Mouse (Mus musculus) liver, adult (tissue): ENCODE results near the gene Klf8.

Experiments used
- GATA4 ChIP-seq: IDR thresholded peaks from 2 replicates; pipeline ENCODE4 v1.6.1; 2014; ENCODE audit warnings: mild to moderate bottlenecking, low read length; ENCODE audit not compliant: insufficient replicate concordance

Gene Klf8

DNA sequence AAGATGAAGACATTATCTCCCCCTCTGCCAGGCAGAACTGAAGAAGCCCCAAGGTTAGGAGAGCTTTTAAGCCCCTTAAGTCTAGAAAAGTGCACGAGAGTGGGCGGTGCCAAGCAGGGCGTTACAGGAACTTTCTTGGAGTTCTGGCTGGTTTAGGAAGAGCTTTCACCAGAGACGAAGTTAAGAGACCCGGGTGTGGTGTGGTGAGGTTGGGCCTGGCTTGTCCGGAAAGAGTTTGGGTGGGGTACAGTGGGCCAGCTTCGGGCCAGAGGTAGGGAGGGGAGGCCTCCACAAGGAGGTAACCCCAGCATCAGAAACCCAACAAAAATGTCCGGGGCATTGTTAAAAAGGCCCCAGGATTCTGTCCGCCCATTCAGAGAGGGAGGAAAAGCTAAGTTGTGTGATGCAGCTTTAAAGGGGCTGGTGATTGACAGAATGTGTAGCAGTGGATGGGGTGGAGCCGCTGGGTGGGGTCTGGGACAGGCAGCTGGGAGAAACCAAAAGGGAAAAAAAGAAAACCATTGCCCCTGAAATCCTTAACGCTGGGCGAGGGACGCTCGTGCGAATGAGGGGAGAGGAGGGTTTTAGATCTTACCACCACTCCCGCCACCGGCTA, at the start of gene Klf8:
TSS of gene Klf8 (plus strand) at position 163 of the 616 bp plus-strand sequence.
- no peak for TF ChIP-seq GATA4

DNA sequence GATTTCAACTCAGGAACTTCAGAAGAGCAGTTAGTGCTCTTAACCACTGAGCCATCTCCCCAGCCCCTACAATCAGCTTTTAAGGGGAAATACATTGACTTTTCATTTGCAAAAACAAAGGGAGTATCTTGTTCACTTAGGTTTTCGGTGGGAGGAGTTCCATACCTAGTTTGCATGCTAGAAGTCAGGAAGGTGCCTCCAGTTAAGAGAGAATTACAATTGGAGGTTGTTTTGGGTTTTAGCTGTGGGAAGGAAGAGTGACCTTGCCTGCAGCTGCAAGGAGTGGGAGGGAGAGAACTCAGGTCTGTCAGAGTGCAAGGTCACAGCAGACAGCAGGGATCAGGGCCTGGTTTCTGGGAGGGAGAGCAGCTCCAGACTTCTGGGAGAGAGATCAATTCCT, 26.2 kb upstream of the Klf8 start:
- no peak for TF ChIP-seq GATA4

DNA sequence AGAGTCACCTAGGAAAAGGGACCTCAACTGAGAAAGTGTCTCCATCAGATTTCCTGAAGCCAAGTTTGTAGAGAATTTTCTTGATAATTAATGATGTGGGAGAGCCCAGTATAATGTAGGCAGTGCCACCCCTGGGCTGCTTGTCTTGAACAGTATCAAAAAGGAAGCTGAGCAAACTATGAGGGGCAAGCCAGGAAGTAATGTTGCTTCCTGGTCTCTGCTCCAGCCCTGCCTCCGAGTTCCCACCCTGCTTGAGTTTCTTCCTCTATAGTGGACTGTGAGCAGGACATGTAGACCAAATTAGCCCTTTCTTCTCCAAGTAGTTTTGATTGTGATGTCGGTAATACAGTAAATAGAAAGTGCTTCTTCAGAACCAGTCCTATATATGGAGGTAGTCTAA, 6.0 kb upstream of the Klf8 start:
- no peak for TF ChIP-seq GATA4

DNA sequence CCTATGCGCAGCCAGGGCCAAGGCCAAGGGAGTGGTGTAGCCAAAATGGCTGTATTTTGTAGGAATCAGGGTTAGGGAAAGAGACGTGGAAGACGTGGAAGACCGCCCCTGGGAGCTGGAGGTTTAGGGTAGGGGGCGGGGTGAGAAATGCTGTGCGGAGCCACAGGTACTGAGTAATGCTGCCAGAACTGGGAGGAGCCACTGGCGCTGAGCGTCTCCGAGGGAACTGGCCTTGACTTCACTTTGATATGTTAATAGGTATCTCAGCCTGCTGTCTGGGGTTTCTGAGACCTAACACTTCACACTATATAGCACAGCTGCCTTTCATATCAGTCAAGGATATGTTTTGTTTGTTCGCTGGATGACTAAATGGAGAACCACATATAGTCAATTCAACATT, 4.0 kb upstream of the Klf8 start:
- TF ChIP-seq GATA4 = no peak

DNA sequence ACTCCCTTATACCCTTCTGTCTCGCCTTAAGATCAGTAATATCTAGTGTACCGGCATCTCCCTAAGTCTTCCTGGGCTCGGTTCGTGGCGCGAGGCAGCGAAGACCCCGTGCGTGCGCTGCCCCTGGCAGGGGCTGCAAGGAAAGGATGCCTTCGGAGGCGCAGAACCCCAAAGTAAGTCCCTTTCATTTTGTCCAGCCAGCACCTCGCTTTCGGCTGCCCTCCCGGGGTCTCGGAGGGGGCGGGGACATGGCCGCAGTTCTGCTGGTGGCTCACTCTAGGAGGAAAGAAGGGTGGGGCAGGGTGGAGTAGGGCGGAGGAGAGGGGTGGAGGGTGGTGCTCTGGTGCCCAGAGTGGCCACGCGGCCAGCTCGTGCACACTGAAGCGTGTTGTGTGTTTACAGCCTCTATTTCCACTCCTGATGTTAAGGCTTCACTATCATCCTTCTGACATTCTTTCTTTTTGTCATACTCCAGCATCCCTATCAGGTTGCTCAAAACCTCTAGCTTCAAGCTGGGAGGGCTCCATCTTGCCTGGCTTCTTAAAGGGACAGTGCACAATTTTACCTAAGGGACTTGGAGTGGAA, 746 bp downstream of the Klf8 start:
- no peak for TF ChIP-seq GATA4

DNA sequence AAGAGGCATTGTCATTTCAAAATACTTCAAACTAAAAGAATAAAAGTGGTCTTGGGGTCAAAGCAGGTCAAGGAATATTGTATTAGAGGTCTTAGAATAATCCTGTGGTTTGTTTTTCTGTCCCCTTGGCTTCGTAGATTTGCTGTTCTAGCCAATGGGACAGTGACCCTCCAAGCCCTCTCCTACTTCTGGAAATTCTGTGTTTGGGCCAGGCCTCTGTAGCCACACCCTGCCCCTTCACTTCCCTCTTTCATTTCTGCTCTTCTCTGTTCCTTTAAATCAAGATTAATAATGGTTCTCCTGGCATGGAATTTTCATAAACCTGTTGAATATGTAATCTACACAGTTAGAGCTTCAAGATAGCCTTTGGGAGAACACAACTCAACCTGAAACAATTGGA, 17.0 kb downstream of the Klf8 start:
- no peak for TF ChIP-seq GATA4

DNA sequence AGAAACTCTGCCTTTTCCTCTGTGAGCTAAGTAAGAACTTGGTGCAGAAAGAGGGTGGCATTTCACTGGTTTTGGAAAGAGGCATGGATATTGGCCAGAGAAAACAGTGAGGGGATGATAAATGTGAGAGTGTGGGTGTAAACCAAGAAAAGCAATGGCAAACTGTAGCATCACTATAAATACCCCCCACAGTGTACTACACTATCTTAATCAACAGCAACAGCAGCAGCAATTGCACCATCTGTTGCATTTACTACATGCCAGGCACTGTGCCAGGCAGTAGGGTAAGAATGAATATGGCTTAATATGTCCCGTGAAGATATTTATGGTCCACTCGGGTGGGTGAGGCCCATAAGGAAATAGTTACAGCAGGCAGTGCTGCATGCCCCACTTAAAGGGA, 18.2 kb downstream of the Klf8 start:
- no peak for TF ChIP-seq GATA4

DNA sequence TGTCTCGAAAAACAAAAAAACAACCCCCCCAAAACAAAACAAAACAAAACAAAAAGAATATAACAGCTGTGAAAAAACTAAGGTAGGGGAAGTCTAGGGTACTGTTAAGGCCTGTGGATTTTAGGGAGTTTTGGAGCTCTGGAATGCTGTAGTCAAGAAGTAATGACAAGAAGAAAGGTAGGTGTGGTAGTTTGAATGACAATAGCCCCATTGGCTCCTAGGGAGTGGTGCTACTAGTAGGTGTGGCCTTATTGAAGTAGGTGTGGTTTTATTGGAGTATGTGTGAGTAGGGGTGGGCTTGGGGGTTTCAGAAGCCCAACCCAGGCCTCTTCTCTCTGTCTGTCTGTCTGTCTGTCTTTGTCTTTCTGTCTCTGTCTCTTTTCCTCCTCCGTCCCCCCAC, 44.9 kb downstream of the Klf8 start:
- TF ChIP-seq GATA4 = no peak

DNA sequence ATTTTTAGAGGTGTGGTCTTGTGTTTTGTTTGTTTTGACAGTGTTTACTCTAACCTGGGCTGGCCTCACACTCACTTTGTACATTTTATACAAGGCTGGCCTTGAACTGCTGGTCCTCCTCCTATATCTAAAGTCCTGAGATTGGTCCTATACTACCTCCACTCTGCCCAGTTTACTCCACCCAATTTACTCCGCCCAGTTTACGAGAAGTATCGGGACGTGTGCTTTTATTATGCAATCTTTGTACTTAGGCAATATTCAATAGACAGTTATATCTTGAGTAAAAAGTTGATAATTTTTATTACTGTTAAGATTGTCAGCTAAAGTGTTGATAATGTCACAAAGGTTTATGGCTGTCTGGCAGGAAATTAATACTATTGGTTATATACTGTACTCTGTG, 74.1 kb downstream of the Klf8 start:
- no peak for TF ChIP-seq GATA4

DNA sequence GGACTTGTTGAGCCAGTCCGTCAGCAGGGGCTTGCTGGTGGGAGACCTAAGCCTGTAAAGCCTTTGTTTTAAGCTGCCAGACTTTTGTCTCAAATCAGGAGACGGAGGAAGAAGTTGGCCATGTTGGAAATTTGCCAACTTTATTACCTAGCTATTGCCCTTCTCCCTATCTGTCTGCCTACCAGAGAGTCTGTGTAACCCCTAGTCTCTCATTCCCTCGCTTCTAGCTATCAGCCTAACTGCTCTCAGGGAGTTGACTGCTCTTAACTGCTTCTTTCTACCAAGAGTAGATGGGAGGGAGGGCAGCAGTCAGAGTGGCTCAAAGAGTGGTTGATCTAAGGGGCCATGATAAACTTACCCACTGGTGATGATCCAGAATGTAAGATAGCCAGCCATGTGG, 85.8 kb downstream of the Klf8 start:
- no peak for TF ChIP-seq GATA4

DNA sequence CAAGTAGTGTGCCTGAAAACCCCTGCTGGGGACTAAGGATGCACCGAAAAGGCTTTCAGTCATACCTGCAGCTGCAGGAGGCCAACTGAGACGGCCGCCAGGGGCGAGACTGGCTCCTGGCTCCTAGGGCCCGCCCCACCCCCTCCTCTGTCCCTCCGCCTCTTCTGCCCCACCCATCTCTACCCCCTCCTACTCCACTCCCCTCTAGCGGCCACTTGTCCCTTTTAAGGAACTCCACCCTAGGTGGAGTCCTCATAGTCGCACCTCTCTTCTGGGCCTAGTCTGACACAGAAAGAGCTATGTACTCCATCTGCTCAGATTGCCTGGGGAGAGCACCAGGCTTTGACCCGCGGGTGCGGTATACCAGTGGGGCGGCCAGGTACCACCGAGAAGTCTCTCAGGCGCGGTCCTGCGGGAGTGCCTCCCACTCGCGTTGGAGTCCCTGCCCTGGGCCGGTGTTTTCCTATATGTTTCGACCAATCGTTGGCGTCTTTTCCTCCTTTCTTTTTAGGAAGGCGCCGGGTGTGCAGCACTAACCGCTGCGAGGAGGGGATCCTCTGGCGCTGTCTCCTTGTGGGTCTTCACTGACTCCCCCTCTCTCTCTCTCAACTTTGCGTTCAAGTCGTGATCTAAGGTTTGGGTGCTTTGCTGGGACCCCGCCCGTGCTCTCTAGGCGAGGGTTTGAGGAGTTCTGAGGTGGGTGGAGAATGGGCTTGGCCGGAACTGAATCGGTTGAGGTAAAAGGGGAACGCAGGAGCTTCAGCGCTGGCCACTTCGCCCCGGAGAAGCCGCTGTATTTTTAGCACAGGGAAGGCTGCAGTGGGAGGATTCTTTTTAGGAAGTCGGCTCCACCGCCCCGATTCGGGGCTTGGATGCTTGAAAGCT, 122.3 kb downstream of the Klf8 start:
- TF ChIP-seq GATA4 = no peak

DNA sequence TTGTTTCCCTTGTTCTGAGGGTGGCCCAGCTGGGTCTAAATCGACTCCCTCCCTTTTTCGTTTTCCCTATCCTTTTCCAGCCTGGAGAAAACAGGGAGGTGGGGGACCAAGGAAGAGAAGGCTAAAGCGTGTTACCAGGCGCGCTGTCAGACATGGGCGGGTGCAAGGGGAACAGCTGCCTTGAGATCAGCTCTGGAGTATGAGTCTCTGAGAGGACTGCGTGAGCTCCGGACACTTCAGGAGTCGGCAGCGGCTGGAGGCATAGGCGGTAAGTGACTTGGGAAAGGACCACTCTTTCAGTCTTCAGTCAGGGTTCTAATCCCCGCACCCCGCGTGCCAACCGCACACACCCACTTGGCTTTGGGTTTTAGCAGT, 122.9 kb downstream of the Klf8 start:
- TF ChIP-seq GATA4 = no peak

DNA sequence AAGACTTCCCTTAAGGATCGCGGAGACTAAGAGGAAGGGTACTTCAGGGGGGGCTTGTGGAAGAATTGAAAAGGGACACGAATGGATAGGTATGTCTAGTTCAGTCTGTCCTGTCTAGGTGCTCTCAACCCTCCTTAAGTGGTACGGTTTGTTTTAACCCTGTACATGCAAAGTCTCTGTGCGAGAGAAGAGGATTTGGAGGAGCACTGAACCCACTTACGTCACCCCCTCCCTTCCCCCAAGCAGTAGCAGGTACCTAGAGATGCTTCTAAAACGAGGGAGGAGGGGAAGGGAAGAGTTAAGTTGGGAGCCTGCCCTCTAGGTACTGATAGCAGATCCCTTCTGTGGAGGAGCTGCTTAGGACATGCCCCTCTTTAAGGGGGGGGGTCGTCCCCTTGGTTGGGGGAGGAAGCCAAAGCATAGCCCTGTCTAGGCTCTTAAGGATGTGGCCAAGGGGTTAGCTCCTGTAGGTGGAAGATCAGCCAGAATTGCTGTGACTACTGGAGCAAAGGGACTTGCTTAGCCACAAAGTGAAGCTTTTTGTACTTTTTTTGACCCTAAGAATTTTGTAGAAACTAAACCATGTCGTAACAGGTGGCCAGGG, 123.5 kb downstream of the Klf8 start:
- no peak for TF ChIP-seq GATA4

DNA sequence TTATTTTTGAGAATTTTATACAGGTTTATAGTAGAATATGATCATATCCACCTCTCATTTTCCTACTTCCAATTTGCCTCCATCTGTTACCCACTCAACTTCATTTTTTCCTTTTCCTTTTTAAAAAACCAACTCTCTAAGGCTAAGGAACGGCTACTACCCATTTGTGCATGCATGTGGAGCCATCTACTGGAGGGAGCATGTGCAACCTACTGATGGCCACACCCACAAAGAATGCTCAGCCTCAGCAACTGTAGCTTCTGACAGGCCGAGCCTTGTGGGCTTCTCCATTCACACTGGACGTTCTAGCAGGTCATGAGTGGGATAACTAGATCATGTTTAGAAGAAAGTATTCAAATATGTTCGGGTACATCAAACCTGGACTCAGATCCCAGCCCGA, 129.5 kb downstream of the Klf8 start:
- no peak for TF ChIP-seq GATA4

DNA sequence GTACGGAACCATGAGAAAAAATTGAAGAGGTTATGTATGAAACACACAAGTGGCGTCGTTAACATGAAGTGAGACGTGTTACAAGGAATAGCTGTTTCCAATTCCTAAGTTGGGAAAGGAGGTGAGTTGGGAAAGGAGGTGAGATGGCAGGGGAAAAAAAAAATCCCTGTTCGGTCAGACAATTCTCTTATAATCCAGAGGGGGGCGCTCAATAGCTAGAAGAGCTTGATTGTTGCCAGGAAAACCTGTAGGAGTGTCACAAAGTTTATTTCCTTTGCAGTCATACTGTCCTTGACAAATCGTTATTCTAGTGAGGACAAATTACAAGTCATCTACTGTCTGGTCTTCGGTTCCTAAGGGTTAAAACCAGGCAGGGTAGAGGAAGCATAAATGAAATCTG, 132.5 kb downstream of the Klf8 start:
- TF ChIP-seq GATA4 = no peak

DNA sequence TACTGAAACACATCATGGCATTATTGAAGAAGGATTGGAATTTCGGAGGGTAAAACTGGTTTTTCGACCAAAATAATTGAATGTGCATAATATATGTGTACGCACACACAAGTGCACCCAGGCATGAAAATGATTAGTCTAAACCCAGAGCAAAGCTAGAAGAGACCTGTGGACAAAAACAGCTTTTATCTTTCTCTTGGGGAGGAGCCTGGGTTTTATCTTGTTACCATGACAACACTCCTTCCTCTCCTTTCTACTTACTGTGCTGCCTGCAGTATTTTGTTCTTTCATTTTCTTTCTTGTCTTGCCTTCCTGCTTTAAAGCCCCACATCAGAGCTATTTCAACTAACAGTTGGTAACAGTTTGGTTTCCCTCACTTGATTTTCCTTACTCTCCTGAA, 137.8 kb downstream of the Klf8 start:
- TF ChIP-seq GATA4 = no peak
